In genomic region chr10:4376461-4376860, GRCm38 (mm10) we compare ENCODE assay signal across 14 mouse cellular contexts. TPM values are rescaled to one million over a fixed set of nuclear protein-coding genes. Genes with fewer than 3 reads are reported as not detected.
DNase-seq lines count a peak whose midpoint lies in the region; ATAC-seq and TF ChIP-seq lines count a peak whose summit lies in the region.
"Had no signal": no experiment of that assay in that cellular context is flagged by ENCODE, and none has a peak within 500 bp of the region (broad histone marks: within the 10 kb centered on the region; RNA-seq: fewer than 3 reads in every experiment).

No protein-coding gene starts in this region.

- no peaks in the 10 kb centered on the region for H3K27me3 ChIP-seq in intestine, embryonic 14.5 days (replicated peaks; ENCODE audit: control insufficient read depth, insufficient read depth, low read length)
- H3K27me3 ChIP-seq in intestine, postnatal 0 days (replicated peaks; ENCODE audit: control insufficient read depth, insufficient read depth, low read length): no peaks in the 10 kb centered on the region
- H3K27me3 ChIP-seq in heart, embryonic 16.5 days (ENCODE audit: control insufficient read depth, insufficient read depth, low read length): no peaks in the 10 kb centered on the region
- no peaks in the 10 kb centered on the region for H3K27me3 ChIP-seq in intestine, embryonic 16.5 days (replicated peaks; ENCODE audit: control insufficient read depth, insufficient read depth, low read length)
- no peaks in the 10 kb centered on the region for H3K27me3 ChIP-seq in midbrain, postnatal 0 days (ENCODE audit: insufficient read depth, low read length)
- H3K27me3 ChIP-seq: embryonic facial prominence, embryonic 15.5 days had no signal

- no peak overlapping the region for H3K4me2 ChIP-seq in intestine, embryonic 14.5 days (ENCODE audit: low read length)
- no peak overlapping the region for H3K4me2 ChIP-seq in intestine, postnatal 0 days (replicated peaks; ENCODE audit: low read depth)
- no peak overlapping the region for H3K4me2 ChIP-seq in heart, embryonic 16.5 days (ENCODE audit: low read depth, low read length)
- no peak overlapping the region for H3K4me2 ChIP-seq in intestine, embryonic 16.5 days (ENCODE audit: low read depth, low read length)
- no peak overlapping the region for H3K4me2 ChIP-seq in midbrain, postnatal 0 days (ENCODE audit: low read depth, low read length, poor library complexity, severe bottlenecking)
- H3K4me2 ChIP-seq: embryonic facial prominence, embryonic 15.5 days had no signal

- H3K4me1 ChIP-seq in intestine, embryonic 14.5 days (replicated peaks; ENCODE audit: control insufficient read depth, insufficient read depth, low read length): peaks cover 16% of the 10 kb centered on the region
- no peaks in the 10 kb centered on the region for H3K4me1 ChIP-seq in intestine, postnatal 0 days (replicated peaks; ENCODE audit: control insufficient read depth, insufficient read depth, low read length)
- H3K4me1 ChIP-seq in heart, embryonic 16.5 days (ENCODE audit: control insufficient read depth, insufficient read depth, low read length): peaks cover 11% of the 10 kb centered on the region
- peaks cover 7% of the 10 kb centered on the region for H3K4me1 ChIP-seq in intestine, embryonic 16.5 days (ENCODE audit: control insufficient read depth, insufficient read depth, low read length)
- no peaks in the 10 kb centered on the region for H3K4me1 ChIP-seq in midbrain, postnatal 0 days (ENCODE audit: insufficient read depth, low read length)
- H3K4me1 ChIP-seq: embryonic facial prominence, embryonic 15.5 days had no signal

- H3K36me3 ChIP-seq in intestine, embryonic 14.5 days (ENCODE audit: control insufficient read depth, insufficient read depth, low read length): 0 out of 2 replicates have a peak, but pooled peaks cover 6% of the 10 kb centered on the region
- H3K36me3 ChIP-seq in intestine, postnatal 0 days (ENCODE audit: control insufficient read depth, insufficient read depth): peaks cover 19% of the 10 kb centered on the region
- H3K36me3 ChIP-seq in heart, embryonic 16.5 days (ENCODE audit: control insufficient read depth, insufficient read depth): peaks cover 8% of the 10 kb centered on the region; the same call in 1 of the 2 replicates
- peaks cover 4% of the 10 kb centered on the region; the same call in 1 of the 2 replicates for H3K36me3 ChIP-seq in intestine, embryonic 16.5 days (ENCODE audit: control insufficient read depth, insufficient read depth, low read length)
- H3K36me3 ChIP-seq in midbrain, postnatal 0 days (ENCODE audit: insufficient read depth, low read length): 0 out of 2 replicates have a peak, but pooled peaks cover 3% of the 10 kb centered on the region

- DNase-seq in intestine, embryonic 14.5 days (ENCODE audit: low spot score): peak; percentile 61
- peak; percentile 33 for DNase-seq in lung, postnatal 36 days
- DNase-seq in midbrain, postnatal 0 days (ENCODE audit: low spot score): no peak
- DNase-seq: cerebellum, postnatal 14 days; gastrocnemius, postnatal 25 days; layer of hippocampus, postnatal 36 days; thymus, adult 2 months had no signal

- no peak for TF ChIP-seq CTCF in intestine, postnatal 0 days (IDR thresholded peaks at IDR 0.05; ENCODE audit: low read depth)
- no peak for TF ChIP-seq CTCF in midbrain, postnatal 0 days (IDR thresholded peaks at IDR 0.05)

- no peak for ATAC-seq in intestine, embryonic 14.5 days (replicated peaks; ENCODE audit: low FRiP score, low TSS enrichment, low read depth)
- ATAC-seq in intestine, postnatal 0 days: no peak
- ATAC-seq in heart, embryonic 16.5 days (replicated peaks; ENCODE audit: extremely low read depth, insufficient read depth, low FRiP score): no peak; the same call in 1 of the 2 replicates
- peak; percentile 79 for ATAC-seq in intestine, embryonic 16.5 days
- no peak for ATAC-seq in granulocyte monocyte progenitor cell, adult 5-6 weeks (replicated peaks; ENCODE audit: poor library complexity, severe bottlenecking)
- ATAC-seq in midbrain, postnatal 0 days (ENCODE audit: low FRiP score): no peak
- ATAC-seq: forebrain, embryonic 16.5 days; hindbrain, embryonic 16.5 days had no signal

- H3K27ac ChIP-seq in intestine, embryonic 14.5 days (ENCODE audit: low read depth): peak overlapping the region; percentile 57
- no peak overlapping the region for H3K27ac ChIP-seq in intestine, postnatal 0 days (ENCODE audit: low read depth, low read length)
- H3K27ac ChIP-seq in heart, embryonic 16.5 days (ENCODE audit: low read length): peak overlapping the region; percentile 23; the same call in 1 of the 2 replicates
- peak overlapping the region; percentile 52 for H3K27ac ChIP-seq in intestine, embryonic 16.5 days (ENCODE audit: low read length)
- no peak overlapping the region for H3K27ac ChIP-seq in midbrain, postnatal 0 days (ENCODE audit: low read depth, low read length)
- H3K27ac ChIP-seq: embryonic facial prominence, embryonic 15.5 days had no signal

- H3K9ac ChIP-seq in intestine, embryonic 14.5 days (ENCODE audit: low read length): no peak overlapping the region
- no peak overlapping the region for H3K9ac ChIP-seq in intestine, postnatal 0 days (ENCODE audit: low read depth, low read length)
- no peak overlapping the region for H3K9ac ChIP-seq in heart, embryonic 16.5 days (ENCODE audit: low read length)
- no peak overlapping the region for H3K9ac ChIP-seq in intestine, embryonic 16.5 days (ENCODE audit: low read depth, low read length)
- no peak overlapping the region for H3K9ac ChIP-seq in midbrain, postnatal 0 days (replicated peaks; ENCODE audit: low read length, poor library complexity, severe bottlenecking)
- H3K9ac ChIP-seq: embryonic facial prominence, embryonic 15.5 days had no signal

- 30% methylated on average over 7 of the region's 7 CpGs for WGBS in intestine, embryonic 14.5 days
- WGBS in intestine, postnatal 0 days: 60% methylated on average over 7 of the region's 7 CpGs
- WGBS in heart, embryonic 16.5 days: 52% methylated on average over 7 of the region's 7 CpGs
- WGBS in intestine, embryonic 16.5 days: 50% methylated on average over 7 of the region's 7 CpGs
- 83% methylated on average over 7 of the region's 7 CpGs for WGBS in midbrain, postnatal 0 days

- no peaks in the 10 kb centered on the region for H3K9me3 ChIP-seq in intestine, embryonic 14.5 days (ENCODE audit: control insufficient read depth, low read length)
- no peaks in the 10 kb centered on the region for H3K9me3 ChIP-seq in intestine, postnatal 0 days (ENCODE audit: control insufficient read depth)
- H3K9me3 ChIP-seq in heart, embryonic 16.5 days (replicated peaks; ENCODE audit: control insufficient read depth, low read length): no peaks in the 10 kb centered on the region
- no peaks in the 10 kb centered on the region for H3K9me3 ChIP-seq in intestine, embryonic 16.5 days (ENCODE audit: control insufficient read depth, low read length)
- no peaks in the 10 kb centered on the region for H3K9me3 ChIP-seq in midbrain, postnatal 0 days (ENCODE audit: low read length)
- H3K9me3 ChIP-seq: embryonic facial prominence, embryonic 15.5 days had no signal

- no peak overlapping the region for H3K4me3 ChIP-seq in intestine, embryonic 14.5 days (ENCODE audit: low read depth, low read length)
- H3K4me3 ChIP-seq in intestine, postnatal 0 days (ENCODE audit: low read depth, low read length): no peak overlapping the region
- no peak overlapping the region for H3K4me3 ChIP-seq in heart, embryonic 16.5 days (ENCODE audit: low read length)
- H3K4me3 ChIP-seq in intestine, embryonic 16.5 days (ENCODE audit: low read length): no peak overlapping the region
- no peak overlapping the region for H3K4me3 ChIP-seq in midbrain, postnatal 0 days (ENCODE audit: low read depth, low read length)
- H3K4me3 ChIP-seq: embryonic facial prominence, embryonic 15.5 days had no signal

RNA-seq across cellular contexts. Expression of gene Zbtb2, which starts 11.4 kb away (rescaled TPM):
- polyA plus RNA-seq in intestine, embryonic 14.5 days (2014; fragmentation: Nextera tagmentation; extraction: Ambion mirVana): 13.0 and 14.4 TPM in 2 replicates
- 5.1 and 5.6 TPM in 2 replicates for polyA plus RNA-seq in intestine, postnatal 0 days (2015; fragmentation: Nextera tagmentation; extraction: Ambion mirVana)
- 9.0 and 10.0 TPM in 2 replicates for polyA plus RNA-seq in heart, embryonic 16.5 days (2015; fragmentation: Nextera tagmentation; extraction: Ambion mirVana)
- polyA plus RNA-seq in intestine, embryonic 16.5 days (2015; fragmentation: Nextera tagmentation; extraction: Ambion mirVana): 10.8 and 10.9 TPM in 2 replicates
- 6.8 and 12.9 TPM in 2 replicates for total RNA-seq in granulocyte monocyte progenitor cell, adult 5-6 weeks (2014; fragmentation: Nextera tagmentation)
- total RNA-seq in granulocyte monocyte progenitor cell, adult 5-6 weeks (2017): 11.1 and 13.4 TPM in 2 replicates
- 17.7 and 18.5 TPM in 2 replicates for total RNA-seq in midbrain, postnatal 0 days (2014; rRNA removed)
- 12.0 and 14.8 TPM in 2 replicates for polyA plus RNA-seq in midbrain, postnatal 0 days (2015; fragmentation: Nextera tagmentation; extraction: Ambion mirVana)

RNA-seq across cellular contexts. Expression of gene Rmnd1, which starts 55.7 kb away (rescaled TPM):
- polyA plus RNA-seq in intestine, embryonic 14.5 days (2014; fragmentation: Nextera tagmentation; extraction: Ambion mirVana): 52.6 TPM in 2 replicates
- 24.8 and 26.8 TPM in 2 replicates for polyA plus RNA-seq in intestine, postnatal 0 days (2015; fragmentation: Nextera tagmentation; extraction: Ambion mirVana)
- polyA plus RNA-seq in heart, embryonic 16.5 days (2015; fragmentation: Nextera tagmentation; extraction: Ambion mirVana): 119 and 122 TPM in 2 replicates
- 53.9 and 58.3 TPM in 2 replicates for polyA plus RNA-seq in intestine, embryonic 16.5 days (2015; fragmentation: Nextera tagmentation; extraction: Ambion mirVana)
- total RNA-seq in granulocyte monocyte progenitor cell, adult 5-6 weeks (2014; fragmentation: Nextera tagmentation): 53.9 and 72.4 TPM in 2 replicates
- 58.3 and 62.8 TPM in 2 replicates for total RNA-seq in granulocyte monocyte progenitor cell, adult 5-6 weeks (2017)
- total RNA-seq in midbrain, postnatal 0 days (2014; rRNA removed): 20.1 and 23.2 TPM in 2 replicates
- 24.6 and 25.5 TPM in 2 replicates for polyA plus RNA-seq in midbrain, postnatal 0 days (2015; fragmentation: Nextera tagmentation; extraction: Ambion mirVana)

RNA-seq across cellular contexts. Expression of gene Armt1, which starts 55.8 kb away (rescaled TPM):
- polyA plus RNA-seq in intestine, embryonic 14.5 days (2014; fragmentation: Nextera tagmentation; extraction: Ambion mirVana): 18.5 and 20.4 TPM in 2 replicates
- 9.5 and 10.3 TPM in 2 replicates for polyA plus RNA-seq in intestine, postnatal 0 days (2015; fragmentation: Nextera tagmentation; extraction: Ambion mirVana)
- polyA plus RNA-seq in heart, embryonic 16.5 days (2015; fragmentation: Nextera tagmentation; extraction: Ambion mirVana): 16.2 and 18.0 TPM in 2 replicates
- polyA plus RNA-seq in intestine, embryonic 16.5 days (2015; fragmentation: Nextera tagmentation; extraction: Ambion mirVana): 16.0 and 16.4 TPM in 2 replicates
- 34.1 and 46.8 TPM in 2 replicates for total RNA-seq in granulocyte monocyte progenitor cell, adult 5-6 weeks (2014; fragmentation: Nextera tagmentation)
- 44.6 and 52.3 TPM in 2 replicates for total RNA-seq in granulocyte monocyte progenitor cell, adult 5-6 weeks (2017)
- 12.8 and 16.5 TPM in 2 replicates for total RNA-seq in midbrain, postnatal 0 days (2014; rRNA removed)
- polyA plus RNA-seq in midbrain, postnatal 0 days (2015; fragmentation: Nextera tagmentation; extraction: Ambion mirVana): 5.7 TPM in 2 replicates

Comparison
In these comparisons a context has a peak if more than half of its experiments do, and no peak if none do; other contexts are left out.
1. H3K27ac ChIP-seq: peak in intestine, embryonic 14.5 days (single experiment), heart, embryonic 16.5 days (single experiment) and intestine, embryonic 16.5 days (single experiment); none in intestine, postnatal 0 days (single experiment) and midbrain, postnatal 0 days (single experiment).